Mouse (Mus musculus) ES-E14 (cell line): ENCODE measurements around the gene Cwc25. TPM values are rescaled to one million over a fixed set of nuclear protein-coding genes. Genes with fewer than 3 reads are reported as not detected.

Experiments
- DNase-seq: peaks from one replicate; pipeline ENCODE4 v3.0.0-alpha.2; 2013; ENCODE audit warnings: low read depth, low spot score
- H3K27ac ChIP-seq: 2 replicates; pipeline ENCODE4 v1.5.1; 2012; ENCODE audit warnings: low read depth, mild to moderate bottlenecking, low read length, moderate library complexity, mixed read lengths; ENCODE audit not compliant: poor library complexity, insufficient read depth, severe bottlenecking
- H3K36me3 ChIP-seq: 2 replicates; pipeline ENCODE4 v1.6.1; 2012; ENCODE audit warnings: mild to moderate bottlenecking, low read length, moderate library complexity, mixed read lengths; ENCODE audit not compliant: control insufficient read depth, poor library complexity, insufficient read depth, severe bottlenecking
- H3K4me1 ChIP-seq, 2 experiments: fragments of 150-350 bp in 1 of 2; sonication (generic) in 1 of 2; 2 replicates each; pipeline ENCODE4 v1.6.1; 2012; ENCODE audit warnings: low read length in 2 of 2, mild to moderate bottlenecking in 1 of 2, mixed read lengths in 1 of 2; ENCODE audit not compliant: control insufficient read depth in 2 of 2, insufficient read depth in 2 of 2, poor library complexity in 1 of 2
- H3K4me3 ChIP-seq, 2 experiments: fragments of 150-350 bp in 1 of 2; sonication (generic) in 1 of 2; 2 replicates each; pipeline ENCODE4 v1.5.1; 2012; ENCODE audit warnings: low read length in 2 of 2, low read depth in 1 of 2, mild to moderate bottlenecking in 1 of 2, mixed read lengths in 1 of 2; ENCODE audit not compliant: insufficient read depth in 1 of 2, poor library complexity in 1 of 2, severe bottlenecking in 1 of 2
- H3K9ac ChIP-seq: 2 replicates; pipeline ENCODE4 v1.6.1; 2012; ENCODE audit warnings: low read depth, mild to moderate bottlenecking, low read length, mixed read lengths; ENCODE audit not compliant: poor library complexity, insufficient read depth, severe bottlenecking
- H3K9me3 ChIP-seq: fragments of 150-350 bp; sonication (generic); 2 replicates; pipeline ENCODE4 v1.6.1; 2012; ENCODE audit warnings: low read depth, mild to moderate bottlenecking, low read length; ENCODE audit not compliant: control insufficient read depth, insufficient read depth
- CHD2 ChIP-seq: IDR thresholded peaks from 2 replicates; pipeline ENCODE4 v1.6.1; 2014; ENCODE audit warnings: mild to moderate bottlenecking, low read depth, low read length, inconsistent platforms
- HCFC1 ChIP-seq: IDR thresholded peaks from 2 replicates; pipeline ENCODE4 v1.6.1; 2012; ENCODE audit warnings: low read length, inconsistent platforms, borderline replicate concordance; ENCODE audit not compliant: insufficient read depth
- MAFK ChIP-seq: IDR thresholded peaks from 2 replicates; pipeline ENCODE4 v1.6.1; 2014; ENCODE audit warnings: mild to moderate bottlenecking, low read depth, low read length, inconsistent platforms; ENCODE audit not compliant: insufficient read depth
- ZC3H11A ChIP-seq: IDR thresholded peaks from 2 replicates; pipeline ENCODE4 v1.6.1; 2012; ENCODE audit warnings: low read depth, mild to moderate bottlenecking, inconsistent platforms, low read length, borderline replicate concordance
- ZNF384 ChIP-seq: IDR thresholded peaks from 2 replicates; pipeline ENCODE4 v1.6.1; 2012; ENCODE audit warnings: low read depth, low read length, inconsistent platforms
- in situ Hi-C, 2 experiments: fragments of 600-800 bp; cut with MboI; formaldehyde crosslinking; loops; one replicate each; pipeline ENCODE4 v1.15.1; 2025; ENCODE audit warnings: low sequenced_read_pairs in 2 of 2, inconsistent platforms in 1 of 2; ENCODE audit not compliant: unreplicated experiment in 2 of 2
- total RNA-seq: library from RNA; depleted of rRNA; stranded (reverse); fragments of 300-350 nt; gene quantifications from 2 replicates; pipeline ENCODE4 v1.2.3, GENCODE M21; 2012

Gene Cwc25
- total RNA-seq, 1 experiment = 18.5 TPM

GRCm38 (mm10) chr11:97717369-97718280 lies 48.7 kb downstream of the Cwc25 start:
- no peak overlapping the region for H3K9ac ChIP-seq

GRCm38 (mm10) chr11:97716021-97716420 lies 50.3 kb downstream of the Cwc25 start:
- H3K9ac ChIP-seq = no peak overlapping the region
- in situ Hi-C loops = no loop called here
- no peak for TF ChIP-seq ZC3H11A
- TF ChIP-seq HCFC1 = no peak
- no peak for TF ChIP-seq MAFK
- no peak for TF ChIP-seq CHD2
- no peak for TF ChIP-seq ZNF384
- H3K27ac ChIP-seq = no peak overlapping the region
- H3K9me3 ChIP-seq = no peaks in the 10 kb centered on the region
- peaks cover 0 to 8% of the 10 kb centered on the region in 2 experiments; a peak in 1 of 4 replicates for H3K4me1 ChIP-seq
- peaks cover 39% of the 10 kb centered on the region for H3K36me3 ChIP-seq
- DNase-seq = no peak
- H3K4me3 ChIP-seq = no peak overlapping the region

More at GRCm38 (mm10) chr11:97717369-97718280, 48.7 kb downstream of the Cwc25 start:
- peaks cover 0 to 6% of the 10 kb centered on the region in 2 experiments; a peak in 1 of 4 replicates for H3K4me1 ChIP-seq
- no peak for TF ChIP-seq ZNF384
- no peak for TF ChIP-seq ZC3H11A
- TF ChIP-seq MAFK = no peak
- TF ChIP-seq CHD2 = no peak
- no peak for TF ChIP-seq HCFC1
- peaks cover 46% of the 10 kb centered on the region for H3K36me3 ChIP-seq
- no peak overlapping the region for H3K4me3 ChIP-seq
- H3K9me3 ChIP-seq = no peaks in the 10 kb centered on the region
- no peak overlapping the region for H3K27ac ChIP-seq
- in situ Hi-C loops = no loop called here
- DNase-seq = no peak

DNA sequence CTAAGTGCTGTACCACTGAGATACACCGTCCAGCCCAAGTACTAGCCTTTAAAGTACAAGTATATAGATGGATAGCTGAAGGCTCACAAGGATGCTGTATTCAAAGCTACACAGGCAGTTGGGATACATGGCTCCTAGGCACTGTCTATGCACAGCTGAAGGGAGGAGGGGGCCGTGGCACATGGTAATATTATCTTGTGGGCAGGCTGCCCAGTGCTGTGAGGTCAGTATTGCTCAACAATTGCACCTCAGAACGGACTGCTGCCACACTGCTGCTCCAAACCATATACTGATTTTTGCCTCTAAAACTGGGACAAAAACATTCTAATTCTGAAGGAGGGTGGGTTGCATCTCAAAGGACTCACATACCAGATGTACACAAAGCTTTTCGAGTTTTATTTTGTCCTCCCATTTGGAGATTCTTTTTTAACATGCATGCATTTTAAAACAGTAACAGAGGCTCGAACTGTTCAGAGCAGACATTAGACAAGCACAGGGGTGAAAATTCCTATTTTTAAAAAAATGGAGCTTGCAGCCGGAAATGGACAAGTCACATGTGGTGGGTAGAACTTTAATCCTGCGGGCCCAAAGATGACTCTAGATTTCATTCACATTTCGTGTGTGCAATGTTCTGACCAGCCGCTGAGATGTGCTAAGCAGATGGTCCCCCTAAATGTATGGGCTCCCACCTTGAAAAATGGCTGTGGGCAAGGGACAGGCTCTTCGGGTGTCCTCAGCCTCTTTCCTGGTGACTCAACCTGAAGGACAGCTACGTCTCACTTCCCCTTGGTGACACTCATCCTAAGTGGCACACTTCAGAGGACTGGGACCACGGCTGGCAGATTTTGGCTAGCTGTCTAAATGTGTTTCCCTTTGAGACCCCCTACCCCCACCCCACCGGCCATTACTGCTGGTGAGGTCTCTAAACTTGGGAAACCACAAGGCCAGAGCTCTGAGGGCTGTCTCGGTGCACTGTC lies 51.3 kb downstream of the Cwc25 start:
- in situ Hi-C loops = no loop called here
- Histone ChIP-seq H3K4me3 (no peak overlapping the region), H3K9me3 (no peaks in the 10 kb centered on the region), H3K9ac (no peak overlapping the region), H3K27ac (no peak overlapping the region), H3K4me1 (peaks cover 0 to 8% of the 10 kb centered on the region in 2 experiments; a peak in 1 of 4 replicates), H3K36me3 (peaks cover 31% of the 10 kb centered on the region)
- DNase-seq = no peak
- no peak for TF ChIP-seq ZNF384
- no peak for TF ChIP-seq CHD2
- TF ChIP-seq HCFC1 = no peak
- TF ChIP-seq MAFK = no peak
- TF ChIP-seq ZC3H11A = no peak

- Histone ChIP-seq H3K9me3 (no peaks in the 10 kb centered on the region), H3K9ac (no peak overlapping the region), H3K4me3 (no peak overlapping the region), H3K27ac (no peak overlapping the region), H3K36me3 (peaks cover 25% of the 10 kb centered on the region), H3K4me1 (peaks cover 0 to 8% of the 10 kb centered on the region in 2 experiments; a peak in 1 of 4 replicates)
- TF ChIP-seq CHD2 (no peak), ZNF384 (peak; percentile 39; the same call in 1 of the 2 replicates), ZC3H11A (no peak), MAFK (no peak), HCFC1 (no peak)
- in situ Hi-C loops = no loop called here
- DNase-seq = no peak
Observed at GRCm38 (mm10) chr11:97714356-97714755, 52.0 kb downstream of the Cwc25 start.
